Mouse (Mus musculus): ENCODE results near the gene Afap1l2. TPM values are rescaled to one million over a fixed set of nuclear protein-coding genes. Genes with fewer than 3 reads are reported as not detected.

Afap1l2 gene
- polyA plus RNA-seq, 1 experiment: 7.6 TPM

- Histone ChIP-seq H3K4me1 (ENCODE audit: control insufficient read depth, insufficient read depth, insufficient read length) (no peaks in the 10 kb centered on the region), H3K27ac (ENCODE audit: insufficient read depth, low read length) (no peak overlapping the region), H3K4me3 (ENCODE audit: extremely low read depth, insufficient read depth, insufficient read length) (no peak overlapping the region), H3K36me3 (ENCODE audit: control insufficient read depth, insufficient read depth, low read length) (no peaks in the 10 kb centered on the region), H3K27me3 (ENCODE audit: control insufficient read depth, insufficient read depth, low read length) (no peaks in the 10 kb centered on the region)
- no peak for TF ChIP-seq CTCF (IDR thresholded peaks at IDR 0.05; ENCODE audit: extremely low read depth, insufficient read depth, insufficient read length, insufficient replicate concordance)
- no peak for TF ChIP-seq POLR2A (IDR thresholded peaks at IDR 0.05; ENCODE audit: low read depth, low read length)
- WGBS: 96% methylated on average over 3 of the region's 3 CpGs
- no peak for DNase-seq (ENCODE audit: low read depth in 1 of 2, low spot score in 2 of 2)
Observed at GRCm38 (mm10) chr19:56944826-56945225, 63.2 kb downstream of the Afap1l2 start.

- DNase-seq (ENCODE audit: low read depth in 1 of 2, low spot score in 2 of 2): no peak
- Histone ChIP-seq H3K27me3 (ENCODE audit: control insufficient read depth, insufficient read depth, low read length) (no peaks in the 10 kb centered on the region), H3K27ac (ENCODE audit: insufficient read depth, low read length) (no peak overlapping the region), H3K4me3 (ENCODE audit: extremely low read depth, insufficient read depth, insufficient read length) (no peak overlapping the region), H3K4me1 (ENCODE audit: control insufficient read depth, insufficient read depth, insufficient read length) (no peaks in the 10 kb centered on the region), H3K36me3 (ENCODE audit: control insufficient read depth, insufficient read depth, low read length) (no peaks in the 10 kb centered on the region)
- 47% methylated on average over 9 of the region's 9 CpGs for WGBS
- TF ChIP-seq POLR2A (IDR thresholded peaks at IDR 0.05; ENCODE audit: low read depth, low read length) (no peak), CTCF (IDR thresholded peaks at IDR 0.05; ENCODE audit: extremely low read depth, insufficient read depth, insufficient read length, insufficient replicate concordance) (no peak)
Observed at GRCm38 (mm10) chr19:56944211-56944610, 63.8 kb downstream of the Afap1l2 start.

GRCm38 (mm10) chr19:56942216-56942615 is 65.8 kb downstream of the Afap1l2 start:
- WGBS: 90% methylated on average over 7 of the region's 7 CpGs
- Histone ChIP-seq H3K27me3 (ENCODE audit: control insufficient read depth, insufficient read depth, low read length) (no peaks in the 10 kb centered on the region), H3K4me3 (ENCODE audit: extremely low read depth, insufficient read depth, insufficient read length) (no peak overlapping the region), H3K4me1 (ENCODE audit: control insufficient read depth, insufficient read depth, insufficient read length) (no peaks in the 10 kb centered on the region), H3K36me3 (ENCODE audit: control insufficient read depth, insufficient read depth, low read length) (no peaks in the 10 kb centered on the region), H3K27ac (ENCODE audit: insufficient read depth, low read length) (no peak overlapping the region)
- TF ChIP-seq POLR2A (IDR thresholded peaks at IDR 0.05; ENCODE audit: low read depth, low read length): no peak
- no peak for DNase-seq (ENCODE audit: low read depth in 1 of 2, low spot score in 2 of 2)

- 94% methylated on average over 11 of the region's 11 CpGs for WGBS
- TF ChIP-seq POLR2A (IDR thresholded peaks at IDR 0.05; ENCODE audit: low read depth, low read length) (no peak), CTCF (IDR thresholded peaks at IDR 0.05; ENCODE audit: extremely low read depth, insufficient read depth, insufficient read length, insufficient replicate concordance) (no peak)
- H3K4me1 ChIP-seq (ENCODE audit: control insufficient read depth, insufficient read depth, insufficient read length): no peaks in the 10 kb centered on the region
- no peak overlapping the region for H3K27ac ChIP-seq (ENCODE audit: insufficient read depth, low read length)
- no peaks in the 10 kb centered on the region for H3K27me3 ChIP-seq (ENCODE audit: control insufficient read depth, insufficient read depth, low read length)
- no peak for DNase-seq (ENCODE audit: low read depth in 1 of 2, low spot score in 2 of 2)
- no peaks in the 10 kb centered on the region for H3K36me3 ChIP-seq (ENCODE audit: control insufficient read depth, insufficient read depth, low read length)
- no peak overlapping the region for H3K4me3 ChIP-seq (ENCODE audit: extremely low read depth, insufficient read depth, insufficient read length)
Observed at GRCm38 (mm10) chr19:56940507-56940906, 67.5 kb downstream of the Afap1l2 start.

GRCm38 (mm10) chr19:56939826-56940225 is 68.2 kb downstream of the Afap1l2 start:
- no peaks in the 10 kb centered on the region for H3K36me3 ChIP-seq (ENCODE audit: control insufficient read depth, insufficient read depth, low read length)
- H3K27ac ChIP-seq (ENCODE audit: insufficient read depth, low read length): no peak overlapping the region
- no peaks in the 10 kb centered on the region for H3K4me1 ChIP-seq (ENCODE audit: control insufficient read depth, insufficient read depth, insufficient read length)
- no peak for TF ChIP-seq CTCF (IDR thresholded peaks at IDR 0.05; ENCODE audit: extremely low read depth, insufficient read depth, insufficient read length, insufficient replicate concordance)
- TF ChIP-seq POLR2A (IDR thresholded peaks at IDR 0.05; ENCODE audit: low read depth, low read length): no peak
- 85% methylated on average over 9 of the region's 9 CpGs for WGBS
- DNase-seq (ENCODE audit: low read depth in 1 of 2, low spot score in 2 of 2): no peak
- no peak overlapping the region for H3K4me3 ChIP-seq (ENCODE audit: extremely low read depth, insufficient read depth, insufficient read length)
- H3K27me3 ChIP-seq (ENCODE audit: control insufficient read depth, insufficient read depth, low read length): no peaks in the 10 kb centered on the region

- WGBS: 94% methylated on average over 5 of the region's 5 CpGs
- H3K27me3 ChIP-seq (ENCODE audit: control insufficient read depth, insufficient read depth, low read length): no peaks in the 10 kb centered on the region
- H3K4me1 ChIP-seq (ENCODE audit: control insufficient read depth, insufficient read depth, insufficient read length): no peaks in the 10 kb centered on the region
- H3K36me3 ChIP-seq (ENCODE audit: control insufficient read depth, insufficient read depth, low read length): no peaks in the 10 kb centered on the region
- H3K4me3 ChIP-seq (ENCODE audit: extremely low read depth, insufficient read depth, insufficient read length): no peak overlapping the region
- TF ChIP-seq CTCF (IDR thresholded peaks at IDR 0.05; ENCODE audit: extremely low read depth, insufficient read depth, insufficient read length, insufficient replicate concordance) (no peak), POLR2A (IDR thresholded peaks at IDR 0.05; ENCODE audit: low read depth, low read length) (no peak)
- no peak overlapping the region for H3K27ac ChIP-seq (ENCODE audit: insufficient read depth, low read length)
- no peak for DNase-seq (ENCODE audit: low read depth in 1 of 2, low spot score in 2 of 2)
Observed at GRCm38 (mm10) chr19:56937911-56938310, 70.1 kb downstream of the Afap1l2 start.

GRCm38 (mm10) chr19:56936253-56936652 is 71.8 kb downstream of the Afap1l2 start:
- TF ChIP-seq POLR2A (IDR thresholded peaks at IDR 0.05; ENCODE audit: low read depth, low read length) (no peak), CTCF (IDR thresholded peaks at IDR 0.05; ENCODE audit: extremely low read depth, insufficient read depth, insufficient read length, insufficient replicate concordance) (no peak)
- Histone ChIP-seq H3K4me1 (ENCODE audit: control insufficient read depth, insufficient read depth, insufficient read length) (no peaks in the 10 kb centered on the region), H3K27me3 (ENCODE audit: control insufficient read depth, insufficient read depth, low read length) (no peaks in the 10 kb centered on the region), H3K36me3 (ENCODE audit: control insufficient read depth, insufficient read depth, low read length) (no peaks in the 10 kb centered on the region), H3K27ac (ENCODE audit: insufficient read depth, low read length) (no peak overlapping the region), H3K4me3 (ENCODE audit: extremely low read depth, insufficient read depth, insufficient read length) (no peak overlapping the region)
- DNase-seq (ENCODE audit: low read depth in 1 of 2, low spot score in 2 of 2): no peak
- WGBS: 94% methylated on average over 8 of the region's 8 CpGs
